Mouse (Mus musculus): Measurements from ENCODE around the gene Lrrc25. TPM values are rescaled to one million over a fixed set of nuclear protein-coding genes. Genes with fewer than 3 reads are reported as not detected.

Gene Lrrc25
- polyA plus RNA-seq, 1 experiment, result 0.33 TPM

DNA sequence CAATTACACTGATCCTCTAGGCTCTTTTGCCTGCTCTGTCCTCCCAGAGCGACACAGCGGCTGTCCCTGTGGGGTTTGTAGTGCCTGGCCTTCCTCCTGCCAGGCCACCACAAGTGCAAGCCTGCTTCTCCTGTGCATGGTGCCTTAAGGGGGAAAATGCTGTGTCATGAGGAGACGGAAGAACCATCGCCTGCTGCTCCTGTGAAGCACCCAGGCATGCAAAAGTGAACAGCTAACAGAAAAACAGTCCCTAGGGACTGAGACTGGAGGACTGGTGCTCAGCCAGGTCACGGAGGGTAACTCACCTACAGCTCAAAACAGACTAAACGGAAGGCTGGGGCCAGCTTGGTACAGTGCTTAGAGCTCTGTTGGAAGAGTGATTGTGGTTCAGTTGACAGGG is 19.6 kb downstream of the Lrrc25 start:
- no peak overlapping the region for H3K4me3 ChIP-seq (replicated peaks; ENCODE audit: insufficient read depth, low read depth, low read length)
- no peak overlapping the region for H3K27ac ChIP-seq (ENCODE audit: insufficient read depth, low read length)
- H3K27me3 ChIP-seq (ENCODE audit: control insufficient read depth, insufficient read depth, low read length), result no peaks in the 10 kb centered on the region
- WGBS, result 73% methylated on average over 6 of the region's 6 CpGs
- TF ChIP-seq POLR2A (IDR thresholded peaks at IDR 0.05; ENCODE audit: borderline replicate concordance, insufficient read depth, low read length) (no peak), CTCF (IDR thresholded peaks at IDR 0.05; ENCODE audit: borderline replicate concordance, insufficient read depth, low read depth, low read length) (no peak)
- H3K4me1 ChIP-seq (ENCODE audit: control insufficient read depth, insufficient read depth, low read length), result no peaks in the 10 kb centered on the region
- no peak for DNase-seq

GRCm38 (mm10) chr8:70636838-70637237 is 20.9 kb downstream of the Lrrc25 start:
- Histone ChIP-seq H3K27me3 (ENCODE audit: control insufficient read depth, insufficient read depth, low read length) (no peaks in the 10 kb centered on the region), H3K4me1 (ENCODE audit: control insufficient read depth, insufficient read depth, low read length) (no peaks in the 10 kb centered on the region), H3K27ac (ENCODE audit: insufficient read depth, low read length) (no peak overlapping the region), H3K4me3 (replicated peaks; ENCODE audit: insufficient read depth, low read depth, low read length) (no peak overlapping the region)
- TF ChIP-seq POLR2A (IDR thresholded peaks at IDR 0.05; ENCODE audit: borderline replicate concordance, insufficient read depth, low read length) (no peak), CTCF (IDR thresholded peaks at IDR 0.05; ENCODE audit: borderline replicate concordance, insufficient read depth, low read depth, low read length) (no peak)
- 58% methylated on average over 8 of the region's 8 CpGs for WGBS
- DNase-seq, result no peak

DNA sequence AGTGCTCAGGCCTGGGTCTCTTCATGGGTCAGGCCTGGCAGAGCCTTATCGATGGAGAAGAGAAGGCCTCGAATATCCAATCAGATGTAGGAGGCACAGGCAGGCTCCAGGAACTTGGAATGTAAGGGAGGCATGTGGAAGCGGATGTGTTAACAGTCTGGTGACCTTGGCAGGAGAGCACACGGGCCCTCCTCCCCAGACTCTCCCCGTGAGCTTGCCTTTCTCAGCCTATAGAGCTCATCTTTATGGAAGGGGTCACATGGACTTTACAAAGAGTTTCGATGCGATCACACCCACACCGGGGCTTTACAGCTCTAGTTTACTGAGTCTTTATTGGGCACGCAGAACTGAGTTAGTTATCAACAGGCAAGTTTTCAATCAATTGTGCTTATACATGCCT is 22.8 kb downstream of the Lrrc25 start:
- no peak overlapping the region for H3K4me3 ChIP-seq (replicated peaks; ENCODE audit: insufficient read depth, low read depth, low read length)
- no peak for TF ChIP-seq POLR2A (IDR thresholded peaks at IDR 0.05; ENCODE audit: borderline replicate concordance, insufficient read depth, low read length)
- TF ChIP-seq CTCF (IDR thresholded peaks at IDR 0.05; ENCODE audit: borderline replicate concordance, insufficient read depth, low read depth, low read length), result no peak
- no peak for DNase-seq
- no peak overlapping the region for H3K27ac ChIP-seq (ENCODE audit: insufficient read depth, low read length)
- H3K4me1 ChIP-seq (ENCODE audit: control insufficient read depth, insufficient read depth, low read length), result no peaks in the 10 kb centered on the region
- WGBS, result 75% methylated on average over 9 of the region's 9 CpGs
- H3K27me3 ChIP-seq (ENCODE audit: control insufficient read depth, insufficient read depth, low read length), result no peaks in the 10 kb centered on the region

DNA sequence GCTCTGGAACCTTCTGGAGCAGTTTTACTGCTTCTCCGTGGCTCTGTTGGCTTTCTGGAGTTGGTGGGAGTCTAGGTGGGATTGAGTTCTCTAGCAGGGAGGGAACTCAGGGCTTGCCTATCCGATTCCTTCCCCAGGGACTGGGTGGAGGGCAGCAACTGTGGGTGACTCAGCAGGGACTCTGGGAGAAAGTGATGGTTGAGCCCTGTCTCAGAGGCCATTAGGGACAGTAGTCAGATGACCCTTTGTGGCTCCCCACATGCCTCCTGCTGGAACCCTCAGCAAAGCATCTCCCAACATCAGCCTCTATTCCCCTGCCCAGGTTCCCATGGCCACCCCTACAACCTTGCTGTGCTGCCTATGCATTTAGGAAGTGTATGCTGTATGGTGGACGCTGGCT is 27.1 kb downstream of the Lrrc25 start:
- DNase-seq, result no peak
- WGBS, result 67% methylated on average over 3 of the region's 3 CpGs
- H3K4me1 ChIP-seq (ENCODE audit: control insufficient read depth, insufficient read depth, low read length), result no peaks in the 10 kb centered on the region
- H3K4me3 ChIP-seq (replicated peaks; ENCODE audit: insufficient read depth, low read depth, low read length), result no peak overlapping the region
- no peaks in the 10 kb centered on the region for H3K27me3 ChIP-seq (ENCODE audit: control insufficient read depth, insufficient read depth, low read length)
- H3K27ac ChIP-seq (ENCODE audit: insufficient read depth, low read length), result no peak overlapping the region
- TF ChIP-seq CTCF (IDR thresholded peaks at IDR 0.05; ENCODE audit: borderline replicate concordance, insufficient read depth, low read depth, low read length) (no peak), POLR2A (IDR thresholded peaks at IDR 0.05; ENCODE audit: borderline replicate concordance, insufficient read depth, low read length) (no peak)

DNA sequence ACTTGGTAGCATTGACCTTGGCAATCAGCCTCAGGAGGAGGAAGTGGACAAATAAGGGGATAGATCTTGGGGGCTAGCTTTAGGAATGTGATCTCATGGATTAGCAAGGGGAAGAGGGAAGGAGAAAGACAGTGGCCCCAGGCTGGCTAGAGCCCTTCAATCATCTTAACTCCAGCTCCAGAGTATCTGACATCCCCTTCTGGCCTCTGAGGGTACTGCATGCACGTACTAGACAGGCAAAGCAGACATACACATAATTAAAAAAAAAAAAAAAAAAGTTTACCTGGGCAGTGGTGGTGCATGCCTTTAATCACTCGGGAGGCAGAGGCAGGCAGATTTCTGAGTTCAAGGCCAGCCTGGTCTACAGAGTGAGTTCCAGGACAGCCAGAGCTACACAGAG is 28.1 kb downstream of the Lrrc25 start:
- 80% methylated on average over 2 of the region's 2 CpGs for WGBS
- H3K4me1 ChIP-seq (ENCODE audit: control insufficient read depth, insufficient read depth, low read length), result peaks cover 1% of the 10 kb centered on the region; the same call in 1 of the 2 replicates
- no peak overlapping the region for H3K27ac ChIP-seq (ENCODE audit: insufficient read depth, low read length)
- TF ChIP-seq CTCF (IDR thresholded peaks at IDR 0.05; ENCODE audit: borderline replicate concordance, insufficient read depth, low read depth, low read length) (0 out of 2 replicates have a peak, but pooled peaks have one; percentile 11), POLR2A (IDR thresholded peaks at IDR 0.05; ENCODE audit: borderline replicate concordance, insufficient read depth, low read length) (no peak)
- DNase-seq, result no peak
- H3K4me3 ChIP-seq (replicated peaks; ENCODE audit: insufficient read depth, low read depth, low read length), result no peak overlapping the region
- no peaks in the 10 kb centered on the region for H3K27me3 ChIP-seq (ENCODE audit: control insufficient read depth, insufficient read depth, low read length)

DNA sequence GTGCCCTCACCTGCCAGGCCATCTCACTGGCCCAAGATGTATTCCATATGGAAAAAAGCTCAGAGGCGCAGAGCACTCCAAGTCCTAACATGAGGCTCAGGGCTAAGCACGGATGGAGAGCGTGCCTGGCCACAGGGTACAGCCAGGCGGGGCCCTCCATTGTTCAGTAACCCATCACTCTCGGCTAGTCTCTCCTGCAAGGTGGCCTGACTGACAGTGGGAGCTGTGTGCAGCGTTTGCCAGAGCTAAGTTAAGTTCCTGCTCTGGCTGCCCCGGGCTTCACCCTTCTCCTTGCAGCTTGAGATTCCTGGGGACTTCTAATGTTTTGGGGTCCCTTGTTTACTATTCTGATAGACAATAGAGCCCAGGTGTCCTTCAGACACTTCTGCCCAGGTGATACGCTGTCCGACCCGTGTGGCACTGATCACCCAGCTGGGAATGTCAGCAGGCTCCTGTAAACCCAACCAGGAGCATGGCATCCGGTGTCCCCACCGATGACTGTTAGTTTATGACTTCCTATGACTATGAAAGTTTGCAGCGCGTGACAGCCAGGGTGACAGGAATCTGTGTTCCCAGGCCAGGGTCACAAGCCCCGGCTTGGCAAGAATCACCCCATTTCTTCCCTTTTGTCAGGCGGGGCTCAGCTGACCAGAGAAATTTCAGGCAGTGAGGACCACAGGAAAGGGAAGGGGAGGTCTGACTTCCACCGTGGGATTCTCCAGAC is 29.7 kb downstream of the Lrrc25 start:
- Histone ChIP-seq H3K27me3 (ENCODE audit: control insufficient read depth, insufficient read depth, low read length) (no peaks in the 10 kb centered on the region), H3K4me3 (replicated peaks; ENCODE audit: insufficient read depth, low read depth, low read length) (no peak overlapping the region), H3K27ac (ENCODE audit: insufficient read depth, low read length) (no peak overlapping the region), H3K4me1 (ENCODE audit: control insufficient read depth, insufficient read depth, low read length) (peaks cover 7% of the 10 kb centered on the region; the same call in 1 of the 2 replicates)
- no peak for DNase-seq
- 61% methylated on average over 17 of the region's 17 CpGs for WGBS
- TF ChIP-seq POLR2A (IDR thresholded peaks at IDR 0.05; ENCODE audit: borderline replicate concordance, insufficient read depth, low read length), result no peak
- TF ChIP-seq CTCF (IDR thresholded peaks at IDR 0.05; ENCODE audit: borderline replicate concordance, insufficient read depth, low read depth, low read length), result no peak

DNA sequence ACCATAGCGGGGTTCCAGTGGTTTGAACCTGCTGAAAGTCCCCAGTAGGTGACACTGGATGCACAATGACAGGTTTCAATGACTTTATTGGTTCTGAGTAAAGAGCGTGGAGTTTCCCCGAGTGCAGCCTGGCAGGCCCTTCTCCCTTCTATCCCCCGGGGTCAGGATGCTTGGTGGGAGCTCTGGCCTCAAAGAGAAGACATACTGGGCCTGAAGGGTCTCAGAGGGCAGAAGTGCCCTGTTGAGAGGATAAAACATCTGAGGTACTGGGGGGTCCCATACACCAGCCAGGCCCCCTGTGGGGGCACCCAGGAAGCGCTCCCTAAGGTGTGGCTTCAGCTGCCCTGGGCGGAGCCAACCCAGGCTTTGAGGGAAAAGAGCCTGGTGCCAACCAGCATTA is 30.4 kb downstream of the Lrrc25 start:
- no peak overlapping the region for H3K4me3 ChIP-seq (replicated peaks; ENCODE audit: insufficient read depth, low read depth, low read length)
- no peak for DNase-seq
- H3K27me3 ChIP-seq (ENCODE audit: control insufficient read depth, insufficient read depth, low read length), result no peaks in the 10 kb centered on the region
- no peak overlapping the region for H3K27ac ChIP-seq (ENCODE audit: insufficient read depth, low read length)
- 73% methylated on average over 6 of the region's 6 CpGs for WGBS
- TF ChIP-seq CTCF (IDR thresholded peaks at IDR 0.05; ENCODE audit: borderline replicate concordance, insufficient read depth, low read depth, low read length) (no peak), POLR2A (IDR thresholded peaks at IDR 0.05; ENCODE audit: borderline replicate concordance, insufficient read depth, low read length) (no peak)
- H3K4me1 ChIP-seq (ENCODE audit: control insufficient read depth, insufficient read depth, low read length), result peaks cover 7% of the 10 kb centered on the region; the same call in 1 of the 2 replicates

DNA sequence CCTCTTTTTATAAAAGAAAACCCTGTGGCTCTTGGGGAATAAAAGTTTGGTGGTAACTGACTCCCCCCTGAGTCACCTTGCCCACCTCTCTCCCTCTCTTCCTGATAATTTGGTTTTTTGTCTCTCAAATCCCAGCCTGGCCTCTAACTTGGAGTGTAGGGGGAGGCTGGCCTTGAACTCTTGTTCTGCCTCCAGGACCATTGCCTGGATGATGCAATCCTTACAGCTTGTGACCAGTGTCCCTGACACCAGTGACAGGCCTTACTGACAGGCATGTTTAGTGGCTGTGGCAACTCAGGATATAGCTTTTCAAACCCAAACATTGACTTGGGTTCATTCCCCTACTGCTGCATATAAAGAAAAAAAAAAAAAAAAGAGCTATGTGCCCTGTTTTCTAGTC is 30.8 kb downstream of the Lrrc25 start:
- DNase-seq, result no peak
- H3K4me3 ChIP-seq (replicated peaks; ENCODE audit: insufficient read depth, low read depth, low read length), result no peak overlapping the region
- H3K27me3 ChIP-seq (ENCODE audit: control insufficient read depth, insufficient read depth, low read length), result no peaks in the 10 kb centered on the region

More for the DNA sequence above, 30.8 kb downstream of the Lrrc25 start:
- TF ChIP-seq POLR2A (IDR thresholded peaks at IDR 0.05; ENCODE audit: borderline replicate concordance, insufficient read depth, low read length) (no peak), CTCF (IDR thresholded peaks at IDR 0.05; ENCODE audit: borderline replicate concordance, insufficient read depth, low read depth, low read length) (no peak)
- H3K4me1 ChIP-seq (ENCODE audit: control insufficient read depth, insufficient read depth, low read length), result peaks cover 7% of the 10 kb centered on the region; the same call in 1 of the 2 replicates
- H3K27ac ChIP-seq (ENCODE audit: insufficient read depth, low read length), result no peak overlapping the region
